Mouse (Mus musculus) common myeloid progenitor, adult 5-6 weeks (primary cell): Measurements from ENCODE around the gene Shisa9. TPM values are rescaled to one million over a fixed set of nuclear protein-coding genes. Genes with fewer than 3 reads are reported as not detected.
A peak's percentile ranks its signal among the peaks of the same experiment; 100 is the strongest.

Experiments
- ATAC-seq: replicated peaks from 2 replicates; pipeline ENCODE4 v1.8.0; 2016; ENCODE audit warnings: low read depth, mild to moderate bottlenecking, moderate TSS enrichment, inconsistent platforms; ENCODE audit not compliant: poor library complexity, severe bottlenecking
- total RNA-seq: library from RNA; stranded (forward); fragments of 200-1000, 187-1606 nt; gene quantifications from 2 replicates; pipeline ENCODE4 v1.2.3, GENCODE M21; 2017

Shisa9 gene
- total RNA-seq, 1 experiment from 2014 or later: not detected

GRCm38 (mm10) chr16:12265828-12266227 is 281.9 kb downstream of the Shisa9 start:
- ATAC-seq: no peak

- ATAC-seq: no peak
These were observed 316.6 kb downstream of the Shisa9 start for GRCm38 (mm10) chr16:12300523-12300922.

GRCm38 (mm10) chr16:12303420-12303819 is 319.5 kb downstream of the Shisa9 start:
- no peak for ATAC-seq

- peak; percentile 98 for ATAC-seq
These were observed 323.5 kb downstream of the Shisa9 start for GRCm38 (mm10) chr16:12307318-12307965.

GRCm38 (mm10) chr16:12309826-12310225 is 325.9 kb downstream of the Shisa9 start:
- no peak for ATAC-seq

GRCm38 (mm10) chr16:12315627-12316026 is 331.7 kb downstream of the Shisa9 start:
- no peak for ATAC-seq

Other genes with a start within 250 kb of the Shisa9 start
- gene Cpped1, start 74.7 kb upstream of the Shisa9 start, total RNA-seq: 22.5 and 25.7 TPM in 2 replicates